Mouse (Mus musculus) c-Kit-negative CD71-positive TER-119-positive erythroid progenitor cells, embryonic 14.5 days (primary cell): ENCODE results near the gene 1700084M14Rik.
"Not testable (repeated sequence)": the region's sequence is repeated elsewhere in the genome, so short reads cannot be mapped to it uniquely, and the experiment has no call there.

Source experiments
- DNase-seq: peaks from one replicate; pipeline ENCODE4 v3.0.0-alpha.2; 2013; ENCODE audit warnings: low read depth, low spot score

Gene 1700084M14Rik

GRCm38 (mm10) chrX:91575811-91576210 is at the start of gene 1700084M14Rik:
1700084M14Rik (minus strand) TSS chrX:91575911.
- not testable (repeated sequence) for DNase-seq
